Mouse (Mus musculus) kidney, postnatal 14 days (tissue): ENCODE results near the gene Cep63.

Experiments
- DNase-seq: peaks from one replicate; pipeline ENCODE4 v3.0.0; 2022; ENCODE audit warnings: mixed read lengths

Cep63 gene

GRCm38 (mm10) chr9:102629052-102629451, 2.7 kb upstream of the Cep63 start:
- no peak for DNase-seq

GRCm38 (mm10) chr9:102627442-102627841, 1.1 kb upstream of the Cep63 start:
- peak; percentile 53 for DNase-seq

- no peak for DNase-seq
Observed at GRCm38 (mm10) chr9:102626839-102627225, 498 bp upstream of the Cep63 start.

DNA sequence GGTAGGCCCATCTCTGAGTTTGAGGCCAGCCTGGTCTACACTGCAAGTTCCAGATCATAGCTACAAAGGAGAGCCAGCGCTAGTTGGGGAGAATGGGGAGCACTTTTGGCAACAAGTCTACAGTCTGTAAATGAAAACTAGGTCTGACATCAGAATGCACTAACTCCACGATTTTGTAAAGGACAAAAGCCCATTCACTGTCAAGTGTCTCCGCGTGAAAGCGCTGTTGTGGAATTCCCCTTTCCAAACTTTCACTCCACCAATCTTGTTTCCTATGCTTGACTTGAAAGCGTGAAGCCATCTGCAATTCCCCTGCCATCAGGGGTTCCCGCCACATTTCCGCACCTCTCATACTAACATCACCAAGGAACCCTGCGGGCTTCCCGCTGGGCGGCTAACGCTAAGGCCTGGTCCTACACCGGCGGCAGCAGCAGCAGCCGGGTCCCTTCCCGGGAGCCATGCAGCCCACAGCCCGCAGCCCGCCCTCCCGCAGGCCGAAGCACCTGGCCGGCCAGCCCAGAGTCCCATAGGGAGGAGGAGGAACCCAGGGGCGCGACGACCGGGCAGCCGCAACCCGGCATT, 842 bp downstream of the Cep63 start:
- DNase-seq: no peak

DNA sequence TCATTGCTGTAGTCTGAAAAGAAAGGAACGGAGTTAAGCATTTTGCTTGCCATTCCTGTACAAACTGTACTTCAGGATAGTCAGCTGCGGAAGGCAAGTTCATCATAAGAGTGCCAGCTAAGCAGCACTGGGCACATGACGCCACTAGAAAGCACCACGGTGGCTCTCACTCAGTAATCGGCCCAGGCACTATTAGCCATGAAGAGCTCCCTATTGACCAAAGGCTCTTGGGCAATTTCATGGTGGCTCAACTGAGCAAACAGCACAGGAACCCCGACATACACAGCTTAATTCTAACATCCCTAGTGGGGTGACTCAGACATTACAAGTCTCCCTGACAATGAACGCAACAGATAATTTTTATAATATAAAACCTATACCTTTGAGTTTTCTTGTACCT, 2.8 kb downstream of the Cep63 start:
- no peak for DNase-seq

GRCm38 (mm10) chr9:102622876-102623275, 3.5 kb downstream of the Cep63 start:
- no peak for DNase-seq

- peak; percentile 67 for DNase-seq
Observed at GRCm38 (mm10) chr9:102622192-102622857, 4.0 kb downstream of the Cep63 start.

GRCm38 (mm10) chr9:102621385-102621784, 4.9 kb downstream of the Cep63 start:
- no peak for DNase-seq

GRCm38 (mm10) chr9:102616267-102616666, 10.1 kb downstream of the Cep63 start:
- DNase-seq: no peak

DNA sequence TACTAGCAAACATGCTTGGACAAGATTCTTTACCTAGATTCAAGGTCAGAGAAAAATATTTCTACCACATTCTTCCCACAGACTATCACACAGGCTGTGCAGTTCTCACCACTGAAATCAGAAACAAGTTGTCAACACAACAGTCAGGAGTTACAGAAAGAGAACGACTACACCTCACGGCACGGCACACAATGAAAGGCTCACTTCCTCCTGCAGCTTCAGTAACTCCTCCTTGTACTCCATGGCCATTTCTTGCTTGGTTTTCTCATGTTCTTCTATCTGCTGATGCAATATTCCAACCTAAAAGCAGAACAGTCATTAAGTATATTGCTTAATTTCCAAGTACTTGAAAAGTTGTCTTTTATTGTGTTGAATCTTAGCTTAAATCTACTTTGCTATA, 11.3 kb downstream of the Cep63 start:
- DNase-seq: no peak

DNA sequence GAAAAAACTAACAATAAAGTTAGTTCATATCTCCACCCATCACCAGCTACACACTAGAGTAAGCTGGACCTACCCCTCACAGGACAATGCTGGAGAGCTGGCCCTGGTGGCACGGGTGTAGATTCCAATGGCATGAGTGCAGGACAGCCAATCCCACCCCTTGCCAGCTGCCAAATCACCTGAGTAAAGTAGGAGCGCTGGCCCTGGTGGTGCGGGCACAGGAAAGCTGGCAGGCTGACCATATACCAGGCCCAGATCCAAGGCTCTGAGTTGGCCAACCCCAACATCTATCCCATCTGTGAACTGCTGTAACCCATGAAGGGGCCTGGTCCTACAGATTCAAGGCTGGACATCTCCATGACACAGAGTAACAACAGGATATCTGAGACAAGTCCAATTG, 17.1 kb downstream of the Cep63 start:
- DNase-seq: no peak

DNA sequence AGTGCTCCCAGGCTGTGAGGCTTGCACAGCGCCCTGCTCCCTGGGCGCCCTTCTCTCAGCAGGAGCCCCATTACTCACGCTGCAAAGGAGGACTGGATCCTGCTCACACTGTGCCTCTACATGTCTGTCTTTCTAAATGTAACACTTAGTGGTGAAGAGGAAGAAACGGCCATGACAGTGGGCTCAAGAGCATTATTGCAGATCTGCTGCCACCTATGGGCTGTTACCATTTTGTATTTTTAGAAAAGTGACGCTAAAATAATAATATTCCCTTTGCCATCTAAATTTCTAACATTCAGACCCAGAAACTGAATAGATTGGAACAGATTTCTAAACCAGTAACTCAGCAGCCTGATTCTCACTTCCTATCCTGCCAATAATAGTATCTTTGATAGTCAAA, 18.9 kb downstream of the Cep63 start:
- no peak for DNase-seq

DNA sequence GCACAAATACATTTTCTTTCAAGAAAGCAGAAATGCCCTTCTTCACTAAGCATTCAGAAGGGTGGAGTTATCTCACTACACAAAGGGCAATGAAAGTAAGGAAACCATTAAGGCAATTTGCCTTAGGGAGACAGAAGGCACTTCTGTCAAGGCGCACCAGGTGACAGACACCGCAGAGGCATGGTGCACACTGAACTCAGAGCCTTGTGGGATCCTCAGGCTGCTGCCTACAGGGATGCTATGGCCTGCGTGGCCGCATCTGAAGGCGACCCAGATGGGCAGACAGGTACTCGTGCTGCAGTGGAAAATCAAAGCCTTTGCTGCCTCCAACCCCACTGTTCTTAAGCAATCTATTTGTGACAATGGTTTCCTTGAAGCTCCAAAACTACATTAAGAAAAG, 21.2 kb downstream of the Cep63 start:
- no peak for DNase-seq

- DNase-seq: no peak
Observed at GRCm38 (mm10) chr9:102601666-102602065, 24.7 kb downstream of the Cep63 start.

DNA sequence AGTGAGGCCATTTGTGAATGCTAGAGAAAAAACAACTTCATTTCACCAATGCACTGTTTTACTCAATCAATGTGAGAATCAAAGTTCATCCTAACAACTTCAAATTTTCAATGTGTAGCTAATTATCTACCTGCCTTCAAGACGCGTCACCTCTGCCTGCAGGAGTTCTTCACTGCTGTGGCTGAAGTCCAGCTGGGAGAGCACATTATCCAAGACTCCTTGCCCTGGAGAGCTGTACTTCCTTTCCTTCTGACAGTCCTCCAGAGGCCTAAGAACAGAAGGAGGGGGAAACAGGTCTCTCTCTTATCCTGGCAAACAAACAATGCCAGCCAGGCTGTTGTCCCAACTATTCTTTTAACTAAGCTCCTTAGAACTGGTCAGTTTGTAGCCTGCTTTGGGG, 25.1 kb downstream of the Cep63 start:
- peak; percentile 44 for DNase-seq

- DNase-seq: peak; percentile 15
Observed at GRCm38 (mm10) chr9:102595662-102596436, 30.5 kb downstream of the Cep63 start.

- no peak for DNase-seq
Observed at GRCm38 (mm10) chr9:102594667-102595393, 31.5 kb downstream of the Cep63 start.

DNA sequence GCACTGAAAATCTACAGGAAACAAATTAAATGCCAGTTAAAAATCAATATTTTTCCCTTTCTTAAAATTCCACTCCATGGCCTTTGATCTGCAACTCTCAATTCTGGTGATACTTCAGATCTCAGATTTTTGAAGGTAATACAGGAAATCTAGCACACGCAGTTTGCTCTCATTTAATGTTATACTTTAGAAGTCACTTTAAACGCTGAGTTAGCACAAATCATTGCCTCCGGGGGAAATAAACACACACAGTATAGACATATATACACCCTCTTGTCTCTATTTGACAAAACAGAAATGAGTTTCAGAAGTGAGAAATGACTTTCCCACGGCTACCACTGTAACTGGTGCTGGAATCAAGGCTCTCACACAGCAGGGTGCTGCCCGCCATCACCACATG, 39.0 kb downstream of the Cep63 start:
- DNase-seq: no peak

DNA sequence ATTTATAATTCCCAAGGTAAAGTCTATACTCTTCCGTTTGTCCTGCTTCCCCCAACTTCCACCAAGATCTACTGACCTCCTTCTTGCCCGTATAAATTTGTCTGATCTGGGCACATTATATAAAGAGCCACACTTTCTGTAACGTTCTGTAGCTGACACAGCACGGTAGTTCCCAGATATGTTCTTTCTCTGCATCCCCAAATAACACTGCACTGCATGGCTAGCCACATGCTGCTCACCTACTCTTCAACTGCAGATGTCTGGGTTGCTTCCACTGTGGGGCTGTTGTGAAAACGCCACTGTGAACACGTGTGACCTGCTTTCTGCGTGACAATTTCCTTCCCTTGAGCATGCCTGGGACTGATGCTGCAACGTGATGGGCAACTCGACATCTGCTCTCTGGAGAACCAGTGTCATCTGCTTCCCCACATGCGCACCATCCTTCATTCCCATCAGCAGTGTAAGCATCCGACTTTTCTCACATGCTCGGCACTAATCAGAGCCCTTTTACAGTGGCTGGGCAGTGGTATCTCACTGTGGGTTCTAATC, 44.3 kb downstream of the Cep63 start:
- DNase-seq: no peak

GRCm38 (mm10) chr9:102577480-102577879, 48.9 kb downstream of the Cep63 start:
- DNase-seq: peak; percentile 10

DNA sequence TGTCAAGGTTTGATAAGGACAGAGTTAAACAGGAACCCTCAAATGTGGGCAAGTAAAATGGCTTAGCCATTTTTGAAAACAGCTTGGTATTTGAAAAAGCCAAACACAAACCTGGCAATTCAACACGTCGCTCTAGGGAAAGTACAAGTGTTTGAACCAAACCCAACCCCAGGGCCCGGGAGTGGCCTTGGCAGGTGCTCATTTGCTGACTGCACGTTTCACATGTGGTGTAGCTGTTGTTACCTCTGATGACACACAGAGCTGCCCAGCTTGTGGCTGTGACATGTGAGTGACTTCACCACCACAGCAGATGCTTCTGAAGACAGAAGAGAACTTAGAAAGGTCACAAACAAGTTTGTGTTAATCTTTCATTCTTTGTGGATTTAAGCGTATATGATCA, 53.4 kb downstream of the Cep63 start:
- no peak for DNase-seq

- DNase-seq: no peak
Observed at GRCm38 (mm10) chr9:102558463-102558862, 67.9 kb downstream of the Cep63 start.

- no peak for DNase-seq
Observed at GRCm38 (mm10) chr9:102553781-102554180, 72.6 kb downstream of the Cep63 start.
